Mouse (Mus musculus): ENCODE data around the gene Plekhb2.

The Plekhb2 gene

DNA sequence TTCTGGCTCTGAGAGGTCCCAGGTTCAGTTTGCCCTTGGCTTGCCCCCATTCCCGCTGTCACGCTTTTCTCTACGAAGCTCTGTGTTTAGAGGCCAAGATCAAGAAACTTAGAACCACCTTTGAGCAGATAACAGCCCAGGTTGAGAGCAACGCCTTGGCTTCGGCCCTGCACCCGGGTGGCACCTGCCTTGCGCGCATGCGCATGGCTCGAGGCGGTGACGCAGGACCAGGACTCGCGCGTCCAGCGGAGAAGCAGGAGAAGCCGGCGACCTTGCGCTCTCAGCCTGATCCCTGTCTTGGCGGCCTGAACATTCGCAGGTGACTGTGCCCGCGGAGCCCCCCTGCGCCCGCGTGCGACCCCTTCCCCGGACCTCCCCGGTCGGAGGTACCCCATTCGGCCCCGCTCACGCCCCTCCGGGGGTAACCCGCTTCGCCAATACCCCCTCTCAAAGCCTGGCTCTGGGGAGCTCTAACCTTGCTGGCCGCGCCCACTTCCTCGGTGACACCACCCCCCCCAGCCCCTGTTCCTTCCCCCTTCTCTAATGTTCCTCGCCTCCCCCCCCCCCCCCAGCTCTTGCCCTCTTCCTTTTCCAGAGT is at the start of gene Plekhb2:
Gene Plekhb2, plus strand, starts transcription at position 232 of the 598 bp plus-strand sequence.
- peak; percentile 92 for DNase-seq

DNA sequence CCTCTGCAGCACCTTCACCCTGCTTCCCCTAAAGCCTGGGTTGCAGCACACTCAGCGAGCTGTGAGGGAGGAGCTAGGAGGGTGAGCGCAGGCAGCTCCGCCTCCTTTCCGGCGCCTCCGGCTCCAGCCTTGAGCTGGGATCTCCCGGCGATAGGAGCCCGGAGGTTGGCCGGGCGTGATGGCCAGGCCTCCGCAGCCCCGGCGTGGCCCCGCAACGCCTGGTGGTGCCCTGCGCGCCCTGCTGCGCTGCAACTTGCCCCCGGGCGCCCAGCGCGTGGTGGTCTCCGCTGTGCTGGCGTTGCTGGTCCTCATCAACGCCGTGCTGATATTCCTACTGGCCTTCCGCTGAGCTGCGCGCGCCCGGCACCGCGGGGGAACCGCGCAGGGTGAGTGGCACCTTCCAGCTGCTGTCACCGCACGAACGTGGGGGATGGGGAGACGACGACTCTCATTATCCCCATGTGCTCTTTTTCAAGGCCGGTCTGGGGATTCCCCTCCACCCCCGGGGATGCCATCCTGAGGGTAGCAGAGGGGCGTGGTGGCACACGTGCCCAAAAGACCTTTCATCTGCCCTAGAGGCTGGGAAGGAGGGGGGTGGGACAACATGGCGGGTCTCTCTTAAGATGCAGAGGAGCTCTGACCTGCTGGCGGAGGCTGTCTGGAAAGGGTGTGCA is 48.0 kb upstream of the Plekhb2 start:
- DNase-seq, result peak; percentile 77

DNA sequence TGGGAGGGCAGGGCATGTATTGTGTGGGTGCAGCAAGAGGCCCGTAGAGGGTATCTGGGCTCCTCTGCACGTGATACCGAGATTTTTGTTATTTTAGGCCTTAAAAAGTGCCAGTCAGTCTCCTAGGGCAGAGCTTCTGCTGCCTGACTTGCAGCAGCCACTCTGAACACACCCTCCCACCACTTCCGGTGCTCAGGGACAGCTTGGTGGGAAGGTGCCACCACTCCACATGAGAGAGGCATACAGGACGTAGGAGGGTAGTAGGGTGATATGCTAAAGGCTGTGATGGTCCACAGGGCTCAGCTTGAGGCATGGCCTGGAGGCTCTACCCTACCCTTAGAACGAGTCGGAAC is 47.5 kb upstream of the Plekhb2 start:
- DNase-seq, result no peak

DNA sequence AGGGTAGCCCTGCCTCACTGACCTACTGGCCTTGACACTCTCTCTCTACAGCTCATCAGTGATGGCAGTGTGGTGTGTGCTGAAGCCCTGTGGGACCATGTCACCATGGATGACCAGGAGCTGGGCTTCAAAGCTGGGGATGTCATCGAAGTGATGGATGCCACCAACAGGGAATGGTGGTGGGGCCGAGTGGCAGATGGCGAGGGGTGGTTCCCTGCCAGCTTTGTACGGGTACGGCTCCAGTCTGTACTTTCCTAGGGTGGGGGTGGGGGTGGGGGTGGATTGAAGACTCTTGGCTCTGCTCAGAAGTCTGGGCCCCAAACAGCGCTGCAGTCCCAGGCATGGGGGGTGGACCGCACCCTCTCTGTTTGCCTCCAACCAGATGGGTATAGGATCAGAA is 44.9 kb upstream of the Plekhb2 start:
- no peak for DNase-seq

DNA sequence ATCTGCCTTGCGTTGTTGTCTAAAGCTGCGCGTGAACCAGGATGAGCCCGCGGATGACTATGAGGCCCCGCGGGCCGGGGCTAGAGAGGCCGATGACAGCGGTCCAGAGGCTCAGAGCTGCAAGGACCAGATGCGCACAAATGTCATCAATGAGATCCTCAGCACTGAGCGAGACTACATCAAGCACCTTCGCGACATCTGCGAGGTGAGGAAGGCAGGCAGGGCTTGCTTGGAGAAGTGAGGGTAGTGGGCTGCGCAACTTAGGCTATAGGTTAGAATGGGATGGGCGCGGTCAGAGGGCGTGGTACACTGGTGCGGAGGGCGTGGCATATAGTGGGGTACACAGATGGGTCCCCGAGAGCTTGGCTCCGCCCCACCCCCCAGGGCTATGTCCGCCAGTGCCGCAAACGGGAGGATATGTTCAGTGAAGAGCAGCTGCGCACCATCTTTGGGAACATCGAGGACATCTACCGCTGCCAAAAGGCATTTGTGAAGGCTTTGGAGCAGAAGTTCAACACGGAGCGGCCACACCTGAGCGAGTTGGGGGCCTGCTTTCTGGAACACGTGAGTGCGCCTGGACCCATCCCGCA is 43.8 kb upstream of the Plekhb2 start:
- DNase-seq, result no peak

DNA sequence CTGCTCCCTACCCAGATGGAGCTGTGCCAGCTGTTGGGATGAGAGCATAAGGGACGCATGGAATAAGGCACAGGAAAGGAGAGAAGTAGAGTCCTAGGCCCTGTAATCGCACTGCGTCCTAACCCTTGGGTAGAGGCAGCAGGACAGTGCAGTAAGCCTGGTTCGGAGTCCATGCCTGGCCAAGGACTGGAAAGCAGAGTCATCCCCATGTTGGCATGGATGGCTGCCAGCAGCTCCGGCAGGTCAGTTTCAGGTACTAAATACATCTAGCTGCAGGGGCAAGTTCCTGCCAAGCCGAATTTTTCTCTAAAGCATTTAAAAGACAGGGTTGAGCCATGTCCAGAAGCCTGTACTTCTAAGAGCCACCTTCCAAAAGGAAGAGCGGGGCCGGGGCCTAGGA is 41.3 kb upstream of the Plekhb2 start:
- DNase-seq, result no peak

DNA sequence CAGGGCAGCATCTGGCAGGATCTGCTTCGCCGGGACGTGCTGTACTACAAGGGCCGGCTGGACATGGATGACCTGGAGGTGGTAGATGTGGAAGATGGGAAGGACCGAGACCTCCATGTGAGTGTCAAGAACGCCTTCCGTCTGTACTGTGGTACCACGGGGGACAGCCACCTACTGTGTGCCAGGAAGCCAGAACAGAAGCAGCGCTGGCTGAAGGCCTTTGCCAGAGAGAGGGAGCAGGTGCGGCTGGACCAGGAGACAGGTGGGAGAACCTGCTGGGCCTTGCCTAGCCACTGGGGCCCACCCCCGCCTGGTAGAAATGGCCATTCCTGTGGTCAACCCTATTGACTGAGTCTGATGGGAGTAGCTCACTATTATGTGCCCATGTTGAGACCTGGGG is 39.5 kb upstream of the Plekhb2 start:
- no peak for DNase-seq

DNA sequence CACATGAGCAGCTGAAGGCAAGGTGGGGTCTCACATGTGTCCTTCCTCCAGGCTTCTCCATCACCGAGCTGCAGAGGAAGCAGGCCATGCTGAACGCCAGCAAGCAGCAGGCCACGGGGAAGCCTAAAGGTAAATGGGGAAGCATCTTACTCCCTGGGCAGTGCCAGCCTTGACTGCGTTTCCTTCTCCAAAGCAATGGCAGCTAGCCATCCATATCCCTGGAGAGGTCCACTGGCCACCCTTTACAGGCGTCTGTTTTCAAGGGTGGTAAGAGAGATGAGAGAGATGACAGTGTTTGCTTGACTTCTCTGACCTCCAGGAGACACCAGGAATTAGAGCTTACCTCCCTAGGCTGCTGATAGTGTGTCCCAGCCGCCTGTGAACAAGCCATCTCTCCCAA is 38.7 kb upstream of the Plekhb2 start:
- DNase-seq, result no peak

DNA sequence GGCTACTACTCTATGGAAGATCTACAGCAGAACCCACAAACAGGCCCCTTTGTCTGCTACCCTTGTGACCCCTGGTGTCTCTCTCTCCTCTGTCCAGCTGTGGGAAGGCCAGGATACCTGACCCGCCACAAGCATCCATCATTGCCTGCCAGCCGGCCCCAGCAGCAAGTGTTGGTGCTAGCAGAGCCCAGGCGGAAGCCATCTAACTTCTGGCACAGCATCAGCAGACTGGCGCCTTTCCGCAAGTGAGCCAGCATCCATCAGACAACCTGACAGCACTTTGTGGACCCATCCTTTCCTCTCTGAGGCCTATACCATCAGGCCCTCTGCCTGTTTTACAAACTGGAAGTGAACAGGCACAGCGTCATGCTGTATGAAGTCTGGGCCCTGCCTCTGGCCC is 38.2 kb upstream of the Plekhb2 start:
- no peak for DNase-seq

DNA sequence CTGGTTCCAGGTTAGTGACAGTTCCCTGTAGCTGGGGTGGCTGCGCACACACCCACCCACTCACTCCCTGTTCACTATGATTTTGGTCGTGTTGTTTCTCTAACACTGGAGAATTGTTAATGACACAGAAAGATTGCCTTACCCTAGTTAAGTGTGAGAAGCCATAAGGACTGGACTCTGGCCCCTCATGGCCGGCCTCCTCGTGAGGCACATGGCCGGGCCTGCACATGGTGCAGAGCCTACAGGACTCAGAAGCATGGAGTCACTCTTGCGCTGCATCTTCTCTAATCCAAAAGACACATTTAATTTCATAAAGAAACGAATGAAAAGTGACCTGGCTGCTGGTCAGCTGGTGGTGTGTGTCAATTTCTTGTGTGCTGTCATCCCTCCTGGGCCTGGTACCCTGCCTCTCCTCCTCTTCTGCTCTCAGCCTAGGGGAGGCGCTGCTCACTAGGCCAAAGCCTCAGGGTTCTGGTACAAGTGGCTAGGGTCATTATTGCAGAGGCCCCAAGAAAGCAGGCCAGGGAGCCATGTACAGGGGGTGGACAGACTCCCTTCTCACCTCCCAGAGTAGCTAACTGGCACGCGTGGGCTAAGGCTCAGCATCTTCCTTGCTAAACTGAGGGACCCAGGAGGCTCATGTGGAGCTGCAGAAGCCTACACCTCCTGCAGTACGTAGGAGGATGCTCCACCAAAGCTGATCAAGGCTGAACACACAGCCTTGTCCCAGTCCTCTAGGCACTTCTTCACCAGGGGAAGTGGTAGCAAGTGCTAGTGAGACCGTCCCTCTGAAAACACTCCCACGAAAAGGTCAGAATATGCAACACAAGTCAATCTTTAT is 37.1 kb upstream of the Plekhb2 start:
- no peak for DNase-seq

DNA sequence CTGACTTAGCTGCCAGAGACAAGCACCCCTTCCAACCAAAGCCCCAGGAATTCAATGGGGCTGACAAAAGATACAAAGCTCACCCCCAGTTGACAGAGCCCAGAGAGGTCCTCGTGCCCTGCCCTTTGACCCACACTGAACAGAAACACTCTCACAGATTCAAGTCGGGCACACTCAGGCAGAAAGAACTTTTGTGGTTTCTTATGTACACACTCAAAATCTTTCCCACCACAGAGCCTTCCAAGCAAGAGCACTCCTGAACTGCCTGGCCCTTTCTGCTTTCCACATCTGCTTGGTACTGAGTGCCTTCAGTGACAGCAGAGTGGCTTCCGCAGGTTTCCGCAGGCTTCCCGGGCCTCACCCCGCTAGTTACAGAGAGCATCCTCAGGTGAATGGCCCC is 33.9 kb upstream of the Plekhb2 start:
- DNase-seq, result no peak

DNA sequence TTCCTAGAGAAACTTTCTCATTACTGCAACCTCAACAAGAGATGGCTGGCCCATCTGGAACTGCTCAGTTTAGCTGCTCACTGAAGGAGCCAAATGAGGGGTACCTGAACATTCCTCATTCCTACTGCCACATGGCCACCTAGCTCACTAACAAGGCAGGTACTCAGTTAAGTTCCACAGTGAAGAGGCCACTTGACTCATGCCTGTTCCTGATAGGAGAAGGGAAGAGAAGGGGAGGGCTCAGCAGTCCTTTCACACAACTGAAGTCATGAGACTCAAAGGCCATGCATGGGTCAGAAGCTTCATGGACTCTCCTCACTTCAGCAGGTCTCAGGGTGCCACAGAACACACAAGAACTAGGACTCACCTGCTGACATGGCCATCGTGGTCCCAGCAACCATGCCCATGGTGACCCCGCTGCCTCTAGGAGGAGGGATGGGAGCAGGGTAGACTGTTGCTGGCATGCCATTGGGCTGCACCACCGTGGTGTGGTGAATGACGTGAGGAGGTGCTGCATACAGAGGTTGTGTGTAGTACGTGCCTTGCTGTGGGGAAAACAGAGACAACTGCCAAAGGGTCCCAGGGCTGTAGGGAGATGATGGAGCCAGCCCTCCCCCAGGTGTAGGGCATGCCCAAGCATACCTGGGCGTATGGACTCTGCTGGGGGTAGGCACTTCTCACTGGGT is 30.4 kb upstream of the Plekhb2 start:
- no peak for DNase-seq

DNA sequence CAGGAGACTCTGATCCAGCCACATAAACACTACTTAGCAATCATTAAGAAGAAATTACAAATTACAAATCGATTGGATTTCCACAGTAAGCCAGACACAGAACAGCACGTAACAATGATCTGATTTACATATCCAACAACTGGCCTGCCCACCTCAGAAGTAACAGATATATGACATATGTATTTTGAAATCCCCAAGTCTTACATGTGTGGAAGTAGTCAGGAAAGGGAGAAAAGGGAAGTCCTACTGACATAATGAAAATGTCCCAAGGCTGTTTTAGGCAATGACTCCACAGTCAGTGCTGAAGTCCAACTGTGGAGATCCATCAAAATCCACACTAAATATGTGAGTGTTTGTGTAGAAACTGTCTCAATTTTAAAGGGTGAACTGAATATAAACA is 28.4 kb upstream of the Plekhb2 start:
- no peak for DNase-seq

DNA sequence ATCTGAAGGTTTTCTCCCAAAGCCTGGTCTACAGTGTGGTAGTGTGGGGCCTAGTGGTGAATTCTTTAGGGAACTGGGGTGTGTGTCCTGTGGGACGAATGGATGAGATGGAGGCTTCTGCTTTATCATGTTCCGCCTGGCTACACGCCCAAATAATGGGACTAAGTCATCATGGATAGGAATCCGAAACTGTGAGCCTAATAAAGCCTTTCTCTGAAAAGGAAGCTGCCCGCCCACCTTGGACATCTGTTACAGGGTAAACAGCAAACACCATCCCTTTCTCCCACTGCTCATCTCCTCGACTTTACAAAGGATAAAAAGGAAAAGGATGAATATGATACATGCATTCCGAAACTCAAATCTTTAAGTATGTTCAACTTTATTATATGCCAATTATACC is 27.8 kb upstream of the Plekhb2 start:
- no peak for DNase-seq

DNA sequence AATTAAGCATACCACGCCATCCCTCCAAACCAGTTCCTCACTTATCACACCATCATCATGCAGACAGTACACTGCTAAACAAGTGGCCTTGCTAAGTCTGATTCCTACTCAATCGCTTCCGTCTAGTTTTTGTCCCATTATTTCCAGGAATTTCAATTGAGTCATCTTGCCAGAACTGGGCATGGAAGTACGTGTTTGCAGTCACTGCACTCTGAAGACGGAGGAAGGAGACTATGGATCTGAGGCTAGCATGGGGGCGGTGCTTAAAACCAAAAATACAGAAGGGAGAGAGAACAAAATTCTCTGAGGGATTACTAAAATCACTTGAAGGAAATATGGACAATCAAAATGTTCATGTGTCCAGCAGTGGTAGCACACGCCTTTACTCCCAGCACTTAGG is 27.0 kb upstream of the Plekhb2 start:
- DNase-seq, result no peak

DNA sequence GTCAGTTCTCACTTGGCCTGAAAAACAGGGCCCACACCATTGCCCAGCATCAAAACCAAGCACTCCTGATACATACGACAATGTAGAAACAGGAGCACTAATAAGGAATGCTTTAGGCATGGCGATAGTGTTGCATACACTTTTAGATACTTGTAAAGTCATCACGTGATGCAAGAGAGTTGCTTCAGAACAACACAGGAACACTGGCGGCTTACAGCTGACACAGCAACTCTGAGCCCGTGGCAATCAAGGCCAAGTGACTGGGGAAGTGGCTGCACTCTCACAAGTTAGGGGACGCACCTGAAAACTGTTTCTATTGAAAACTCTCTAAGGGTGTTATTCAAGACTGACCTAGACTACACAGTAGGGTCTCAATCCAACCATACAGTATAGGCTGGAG is 26.4 kb upstream of the Plekhb2 start:
- no peak for DNase-seq

DNA sequence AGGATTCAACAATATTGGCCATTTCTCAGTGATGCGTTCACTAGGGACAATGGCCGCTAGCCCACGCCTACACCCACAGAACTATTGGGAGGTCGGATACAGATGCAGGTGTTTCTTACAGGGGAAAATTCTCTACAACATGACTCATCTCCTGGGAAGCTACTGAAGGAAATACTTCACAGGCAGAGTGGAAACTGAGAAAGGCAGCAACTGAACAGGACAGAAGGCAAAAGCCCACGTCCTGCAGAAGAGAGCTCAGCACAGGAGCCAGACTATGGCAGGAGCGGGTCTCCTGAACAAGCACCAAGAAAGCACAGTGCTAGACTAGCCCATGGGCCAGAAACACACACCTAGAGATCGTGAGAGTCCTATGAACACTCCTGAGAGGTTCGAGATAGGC is 25.6 kb upstream of the Plekhb2 start:
- DNase-seq, result no peak

DNA sequence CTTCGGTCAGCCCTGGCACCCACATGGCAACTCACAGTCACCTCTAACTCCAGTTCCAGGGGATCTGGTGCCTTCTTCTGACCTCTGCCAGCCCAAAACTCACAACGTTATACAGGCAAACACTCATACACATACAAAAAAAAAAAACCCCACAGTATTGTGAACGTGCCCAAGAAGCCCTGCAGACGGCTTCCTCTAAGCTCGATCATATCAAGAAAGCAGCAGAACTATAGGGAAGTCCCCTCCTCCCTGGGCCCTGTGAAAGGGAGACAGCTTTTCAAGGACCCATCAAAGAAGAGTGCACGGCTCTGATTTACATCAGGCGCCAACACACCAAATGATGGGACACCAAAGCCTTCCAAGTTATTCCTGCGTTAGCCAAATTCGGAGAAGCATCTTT is 23.9 kb upstream of the Plekhb2 start:
- no peak for DNase-seq

DNA sequence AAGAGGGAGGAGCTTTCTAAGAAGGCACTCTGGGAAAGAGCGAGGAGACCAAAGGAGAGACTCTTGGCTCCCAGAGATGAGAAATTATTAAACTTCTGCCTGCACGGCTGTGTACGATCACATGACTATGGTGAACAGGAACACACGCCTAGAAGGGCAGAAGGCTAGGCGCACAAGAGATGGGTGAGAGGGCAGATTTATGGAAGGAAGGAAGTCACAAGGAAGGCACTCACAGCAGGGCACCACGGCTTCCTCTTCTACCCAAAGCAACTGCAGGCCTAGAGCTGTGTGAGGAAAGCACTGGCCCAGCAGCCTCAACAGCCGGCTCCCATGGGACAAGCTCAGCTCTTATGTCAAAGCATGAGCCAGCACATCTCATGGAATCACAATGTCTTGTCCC is 21.9 kb upstream of the Plekhb2 start:
- peak; percentile 28 for DNase-seq

DNA sequence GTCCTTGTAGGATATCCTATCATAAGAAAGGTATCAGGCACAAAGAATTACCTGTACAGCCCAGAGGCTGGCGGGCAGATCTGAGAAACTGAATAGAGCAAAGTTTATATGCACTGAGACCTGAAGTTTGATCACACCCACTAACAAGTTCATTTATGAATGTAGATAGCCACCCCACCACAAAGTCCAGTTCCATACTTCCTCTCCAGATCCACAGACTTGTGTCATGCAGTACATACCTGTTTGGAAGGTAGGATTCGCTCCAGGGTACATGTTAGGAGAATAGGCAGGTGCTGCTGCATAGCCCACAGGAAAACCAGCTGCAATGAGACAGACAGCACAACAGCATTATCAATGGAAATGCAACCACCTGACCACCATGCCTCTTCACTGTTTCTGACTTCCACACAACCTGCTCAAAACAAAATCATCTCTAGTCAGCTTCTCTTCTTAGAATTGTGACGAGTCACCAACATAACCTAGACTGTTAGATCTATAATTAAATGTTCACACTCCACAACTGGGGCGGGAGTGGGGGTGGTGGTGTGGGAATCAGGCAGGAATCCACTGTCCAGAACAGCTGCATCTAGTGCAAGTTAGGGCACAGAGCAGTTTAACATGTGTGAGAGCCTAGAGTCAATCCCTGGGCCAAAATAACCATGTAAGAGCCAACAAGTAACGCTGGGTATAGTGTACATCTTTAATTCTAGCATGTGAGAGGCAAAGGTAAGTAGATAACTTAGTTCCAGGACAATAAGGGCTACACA is 21.1 kb upstream of the Plekhb2 start:
- no peak for DNase-seq

DNA sequence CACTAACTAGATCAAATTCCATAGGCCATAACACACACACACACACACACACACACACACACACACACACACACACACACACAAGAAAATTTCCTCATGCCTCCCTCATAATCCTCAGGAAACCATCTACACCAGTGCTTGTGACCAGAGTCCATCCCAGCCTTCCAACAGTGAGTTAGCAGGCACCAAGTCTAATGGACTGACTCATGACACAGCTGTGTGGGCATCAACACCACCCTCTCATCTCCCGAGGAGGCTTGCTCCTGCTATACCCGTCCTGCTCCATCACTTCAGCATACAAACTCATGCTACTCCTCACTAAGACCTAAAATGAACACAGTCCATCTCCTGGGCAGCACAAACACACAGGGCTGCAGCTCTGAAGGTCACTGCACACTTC is 18.8 kb upstream of the Plekhb2 start:
- DNase-seq, result no peak

DNA sequence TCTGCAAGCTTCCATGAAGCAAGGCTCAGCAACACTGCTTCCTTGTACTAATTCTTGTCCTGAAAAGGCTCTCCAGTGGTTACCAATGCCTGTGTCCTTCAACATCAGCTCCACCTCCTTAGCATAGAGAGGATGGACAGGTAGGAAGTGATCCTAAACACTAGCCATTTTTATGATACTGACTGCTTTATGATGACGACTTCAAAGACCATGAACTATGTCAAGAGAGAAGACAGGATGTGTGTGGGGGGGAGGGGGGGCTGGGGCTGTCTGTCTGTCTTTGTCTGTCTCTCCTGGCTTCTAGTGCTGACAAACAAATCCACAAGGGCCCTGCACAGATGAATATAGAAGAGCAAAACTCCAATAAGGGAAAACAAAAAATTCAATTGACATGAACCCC is 18.4 kb upstream of the Plekhb2 start:
- DNase-seq, result no peak

DNA sequence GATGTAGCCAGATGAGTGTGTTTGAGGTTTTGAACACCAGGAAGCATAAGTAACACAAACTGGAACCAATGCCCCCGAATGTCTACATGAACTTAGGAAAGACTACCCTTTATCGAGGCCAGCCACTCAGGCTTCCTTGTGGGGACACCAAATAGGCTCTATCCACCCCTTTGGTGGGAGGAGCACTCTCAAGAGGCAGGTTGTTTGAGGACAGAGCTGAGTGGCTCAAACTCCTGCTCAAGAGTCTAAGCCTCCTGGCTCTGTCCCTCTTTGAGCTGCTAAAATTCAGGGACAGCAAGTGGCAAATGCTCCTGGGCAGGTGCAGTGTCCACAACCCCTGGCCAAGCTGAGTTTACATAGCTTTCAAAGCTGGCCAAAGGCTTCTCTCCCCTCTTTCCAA is 14.9 kb upstream of the Plekhb2 start:
- DNase-seq, result no peak

All from kidney, postnatal 10 days (tissue).